Mouse (Mus musculus) lung, adult 2 months (tissue): ENCODE data around the gene Tuft1.

Experiments
- CTCF ChIP-seq: fragments of 200-500 bp; IDR thresholded peaks from 2 replicates; pipeline ENCODE4 v1.5.1; 2011; ENCODE audit warnings: mild to moderate bottlenecking, low read length, control low read depth; ENCODE audit not compliant: insufficient read depth
- POLR2A ChIP-seq: fragments of 200-500 bp; IDR thresholded peaks from 2 replicates; pipeline ENCODE4 v1.6.1; 2011; ENCODE audit warnings: low read depth, mild to moderate bottlenecking, control low read depth, low read length, borderline replicate concordance; ENCODE audit errors: extremely low read depth

DNA sequence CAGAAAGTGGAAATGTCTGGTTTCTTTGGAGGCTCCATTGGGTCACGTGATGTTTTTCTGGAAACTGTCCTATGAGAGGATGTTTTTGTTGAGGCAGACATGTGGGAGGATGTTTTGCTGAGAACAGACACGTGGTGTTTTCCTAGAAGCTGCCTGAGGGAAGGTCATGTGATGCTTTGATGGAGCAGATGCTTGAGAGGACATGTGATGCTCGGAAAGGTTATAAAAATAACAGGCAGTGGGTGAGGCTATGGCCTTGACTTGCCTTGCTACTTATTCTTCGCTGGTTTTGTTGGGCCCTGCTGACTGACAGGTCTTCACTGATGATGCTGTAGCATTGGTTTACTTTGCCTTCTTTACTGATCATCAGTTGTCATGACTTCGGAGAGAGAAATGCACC lies 67.6 kb downstream of the Tuft1 start:
- TF ChIP-seq CTCF: no peak
- no peak for TF ChIP-seq POLR2A
